Mouse (Mus musculus): Measurements from ENCODE around the gene Wdr18.
A peak's percentile ranks its signal among the peaks of the same experiment; 100 is the strongest.

DNA sequence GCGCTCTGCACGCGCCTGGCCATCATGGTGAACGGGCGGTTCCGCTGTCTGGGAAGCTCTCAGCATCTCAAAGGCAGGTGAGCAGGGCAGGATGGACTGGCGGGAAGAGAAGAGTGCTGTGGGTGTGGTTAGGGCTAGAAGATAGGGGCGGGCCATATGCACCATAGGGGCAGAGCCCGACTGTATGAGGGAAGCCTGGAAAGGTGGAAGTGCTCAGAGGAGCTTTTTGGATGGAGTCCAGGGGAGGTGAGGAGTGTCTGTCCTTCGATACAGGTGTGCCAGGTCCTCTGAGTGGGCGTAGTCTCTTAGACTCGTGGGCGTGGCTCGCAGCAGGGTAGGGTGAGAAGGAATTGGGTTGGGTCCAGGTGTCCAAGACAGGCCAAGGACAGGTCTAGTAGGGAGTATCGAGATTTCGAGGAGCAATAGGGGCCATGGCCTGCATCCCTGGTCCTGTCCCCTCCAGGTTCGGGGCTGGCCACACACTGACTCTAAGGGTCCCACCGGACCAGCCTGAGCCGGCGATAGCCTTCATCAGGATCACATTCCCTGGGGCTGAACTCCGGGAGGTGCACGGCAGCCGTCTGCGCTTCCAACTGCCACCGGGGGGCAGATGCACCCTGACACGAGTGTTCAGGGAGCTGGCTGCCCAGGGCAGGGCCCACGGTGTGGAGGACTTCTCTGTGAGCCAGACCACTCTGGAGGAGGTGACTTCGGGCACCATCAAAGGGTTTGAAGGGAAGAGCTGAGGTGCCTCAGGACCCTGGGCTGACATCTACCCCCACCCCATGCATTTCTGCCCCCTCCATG, 54.7 kb downstream of the Wdr18 start:
- no peak for TF ChIP-seq EP300 (optimal IDR thresholded peaks at IDR 0.05)
- TF ChIP-seq CTCF (IDR thresholded peaks at IDR 0.05; ENCODE audit: low read depth), result peak; percentile 52

All from stomach, postnatal 0 days (tissue).